Mouse (Mus musculus): Measurements from ENCODE around the gene Sfxn2. TPM values are rescaled to one million over a fixed set of nuclear protein-coding genes. Genes with fewer than 3 reads are reported as not detected.

The Sfxn2 gene
- polyA plus RNA-seq, 1 experiment from 2014 or later = 9.4 TPM

- H3K4me1 ChIP-seq (replicated peaks; ENCODE audit: control insufficient read depth, insufficient read depth) = peaks cover 17% of the 10 kb centered on the region
- no peaks in the 10 kb centered on the region for H3K9me3 ChIP-seq (ENCODE audit: control insufficient read depth, low read length)
- no peak overlapping the region for H3K4me2 ChIP-seq (replicated peaks; ENCODE audit: low read depth)
- peak overlapping the region; percentile 45; the same call in 1 of the 2 replicates for H3K27ac ChIP-seq (replicated peaks)
- WGBS = 33% methylated on average over 19 of the region's 19 CpGs
- no peak overlapping the region for H3K4me3 ChIP-seq (ENCODE audit: low read depth, low read length)
- H3K9ac ChIP-seq (ENCODE audit: low read length) = no peak overlapping the region
- H3K36me3 ChIP-seq (ENCODE audit: control insufficient read depth, insufficient read depth, low read length) = no peaks in the 10 kb centered on the region
- no peaks in the 10 kb centered on the region for H3K27me3 ChIP-seq (ENCODE audit: control insufficient read depth, insufficient read depth, low read length)
- TF ChIP-seq EP300 (optimal IDR thresholded peaks at IDR 0.05) = no peak
- TF ChIP-seq CTCF (IDR thresholded peaks at IDR 0.05; ENCODE audit: low read depth) = no peak
- DNase-seq (ENCODE audit: low spot score) (peak; percentile 57), ATAC-seq (ENCODE audit: low FRiP score, low TSS enrichment) (peak; percentile 19; the same call in 1 of the 2 replicates)
These were observed 45.8 kb downstream of the Sfxn2 start for GRCm38 (mm10) chr19:46619001-46619400.

- DNase-seq (ENCODE audit: low spot score) (no peak), ATAC-seq (ENCODE audit: low FRiP score, low TSS enrichment) (no peak)
- Histone ChIP-seq H3K9ac (ENCODE audit: low read length) (no peak overlapping the region), H3K27me3 (ENCODE audit: control insufficient read depth, insufficient read depth, low read length) (no peaks in the 10 kb centered on the region), H3K4me2 (replicated peaks; ENCODE audit: low read depth) (no peak overlapping the region), H3K9me3 (ENCODE audit: control insufficient read depth, low read length) (no peaks in the 10 kb centered on the region), H3K27ac (replicated peaks) (0 out of 2 replicates have a peak overlapping the region, but pooled peaks have one; percentile 5), H3K36me3 (ENCODE audit: control insufficient read depth, insufficient read depth, low read length) (no peaks in the 10 kb centered on the region), H3K4me3 (ENCODE audit: low read depth, low read length) (no peak overlapping the region), H3K4me1 (replicated peaks; ENCODE audit: control insufficient read depth, insufficient read depth) (peaks cover 17% of the 10 kb centered on the region)
- WGBS = 91% methylated on average over 6 of the region's 6 CpGs
- no peak for TF ChIP-seq CTCF (IDR thresholded peaks at IDR 0.05; ENCODE audit: low read depth)
- no peak for TF ChIP-seq EP300 (optimal IDR thresholded peaks at IDR 0.05)
These were observed 46.4 kb downstream of the Sfxn2 start for GRCm38 (mm10) chr19:46619518-46619917.

GRCm38 (mm10) chr19:46620016-46620808 is 47.0 kb downstream of the Sfxn2 start:
- Histone ChIP-seq H3K27ac (replicated peaks) (peak overlapping the region; percentile 14), H3K27me3 (ENCODE audit: control insufficient read depth, insufficient read depth, low read length) (no peaks in the 10 kb centered on the region), H3K9ac (ENCODE audit: low read length) (no peak overlapping the region), H3K4me2 (replicated peaks; ENCODE audit: low read depth) (no peak overlapping the region), H3K4me1 (replicated peaks; ENCODE audit: control insufficient read depth, insufficient read depth) (peaks cover 17% of the 10 kb centered on the region), H3K36me3 (ENCODE audit: control insufficient read depth, insufficient read depth, low read length) (no peaks in the 10 kb centered on the region), H3K4me3 (ENCODE audit: low read depth, low read length) (no peak overlapping the region), H3K9me3 (ENCODE audit: control insufficient read depth, low read length) (no peaks in the 10 kb centered on the region)
- DNase-seq (ENCODE audit: low spot score) (no peak), ATAC-seq (ENCODE audit: low FRiP score, low TSS enrichment) (no peak)
- TF ChIP-seq CTCF (IDR thresholded peaks at IDR 0.05; ENCODE audit: low read depth) (no peak), EP300 (optimal IDR thresholded peaks at IDR 0.05) (no peak)
- WGBS = 49% methylated on average over 14 of the region's 14 CpGs

- Histone ChIP-seq H3K4me3 (ENCODE audit: low read depth, low read length) (no peak overlapping the region), H3K27me3 (ENCODE audit: control insufficient read depth, insufficient read depth, low read length) (no peaks in the 10 kb centered on the region), H3K4me2 (replicated peaks; ENCODE audit: low read depth) (no peak overlapping the region), H3K36me3 (ENCODE audit: control insufficient read depth, insufficient read depth, low read length) (no peaks in the 10 kb centered on the region), H3K4me1 (replicated peaks; ENCODE audit: control insufficient read depth, insufficient read depth) (peaks cover 17% of the 10 kb centered on the region), H3K9ac (ENCODE audit: low read length) (0 out of 2 replicates have a peak overlapping the region, but pooled peaks have one; percentile 18), H3K9me3 (ENCODE audit: control insufficient read depth, low read length) (no peaks in the 10 kb centered on the region), H3K27ac (replicated peaks) (peak overlapping the region; percentile 89)
- ATAC-seq (ENCODE audit: low FRiP score, low TSS enrichment) = no peak
- no peak for TF ChIP-seq CTCF (IDR thresholded peaks at IDR 0.05; ENCODE audit: low read depth)
- TF ChIP-seq EP300 (optimal IDR thresholded peaks at IDR 0.05) = no peak
- WGBS = 70% methylated on average over 19 of the region's 19 CpGs
- no peak for DNase-seq (ENCODE audit: low spot score)
These were observed 48.3 kb downstream of the Sfxn2 start for GRCm38 (mm10) chr19:46621236-46622183.

GRCm38 (mm10) chr19:46622659-46623193 is 49.6 kb downstream of the Sfxn2 start:
- Histone ChIP-seq H3K4me2 (replicated peaks; ENCODE audit: low read depth) (peak overlapping the region; percentile 59), H3K9me3 (ENCODE audit: control insufficient read depth, low read length) (no peaks in the 10 kb centered on the region), H3K36me3 (ENCODE audit: control insufficient read depth, insufficient read depth, low read length) (no peaks in the 10 kb centered on the region), H3K27ac (replicated peaks) (peak overlapping the region; percentile 89), H3K27me3 (ENCODE audit: control insufficient read depth, insufficient read depth, low read length) (no peaks in the 10 kb centered on the region), H3K4me1 (replicated peaks; ENCODE audit: control insufficient read depth, insufficient read depth) (peaks cover 17% of the 10 kb centered on the region), H3K9ac (ENCODE audit: low read length) (peak overlapping the region; percentile 59), H3K4me3 (ENCODE audit: low read depth, low read length) (no peak overlapping the region)
- ATAC-seq (ENCODE audit: low FRiP score, low TSS enrichment) (no peak), DNase-seq (ENCODE audit: low spot score) (no peak)
- TF ChIP-seq CTCF (IDR thresholded peaks at IDR 0.05; ENCODE audit: low read depth) = no peak
- TF ChIP-seq EP300 (optimal IDR thresholded peaks at IDR 0.05) = no peak
- 23% methylated on average over 12 of the region's 12 CpGs for WGBS

Data from stomach, postnatal 0 days (tissue).